Mouse (Mus musculus) heart, adult 2 months (tissue): ENCODE measurements at regions not wholly inside any gene's neighbourhood (a gene's known extent, or its start where the extent isn't known, plus 50 kb on each side); places are given as distances from the start of the nearest gene placed in this dataset.
"Not testable (repeated sequence)": the region's sequence is repeated elsewhere in the genome, so short reads cannot be mapped to it uniquely, and the experiment has no call there.

Experiments
- DNase-seq, 2 experiments: peaks; one replicate each; pipeline ENCODE4 v3.0.0; 2021
- H3K27ac ChIP-seq: fragments of 200-600 bp; 2 replicates; pipeline ENCODE4 v1.8.1; 2022
- H3K27me3 ChIP-seq: fragments of 200-500 bp; 2 replicates; pipeline ENCODE4 v1.6.1; 2012; ENCODE audit warnings: mild to moderate bottlenecking, low read length, inconsistent platforms, mixed read lengths; ENCODE audit not compliant: control insufficient read depth, insufficient read depth
- H3K36me3 ChIP-seq: fragments of 200-500 bp; 2 replicates; pipeline ENCODE4 v1.6.1; 2012; ENCODE audit warnings: low read length, inconsistent platforms; ENCODE audit not compliant: control insufficient read depth, insufficient read depth
- H3K4me1 ChIP-seq: fragments of 200-500 bp; 2 replicates; pipeline ENCODE4 v1.6.1; 2011; ENCODE audit warnings: low read length; ENCODE audit not compliant: control insufficient read depth, insufficient read depth
- H3K4me3 ChIP-seq: fragments of 200-600 bp; 2 replicates; pipeline ENCODE4 v1.8.1; 2022
- H3K79me2 ChIP-seq: fragments of 200-500 bp; replicated peaks from 2 replicates; pipeline ENCODE4 v1.6.1; 2012; ENCODE audit warnings: mild to moderate bottlenecking, inconsistent platforms, low read length, moderate library complexity, mixed read lengths; ENCODE audit not compliant: control insufficient read depth, insufficient read depth
- H3K9ac ChIP-seq: fragments of 200-500 bp; 2 replicates; pipeline ENCODE4 v1.6.1; 2012; ENCODE audit warnings: low read depth, mild to moderate bottlenecking, control low read depth, inconsistent platforms, low read length, mixed read lengths
- CTCF ChIP-seq: fragments of 200-600 bp; IDR thresholded peaks from 2 replicates; pipeline ENCODE4 v1.8.1; 2022; ENCODE audit warnings: antibody characterized with exemption, mild to moderate bottlenecking, moderate library complexity
- EP300 ChIP-seq: fragments of 200-500 bp; IDR thresholded peaks from 2 replicates; pipeline ENCODE4 v1.6.1; 2011; ENCODE audit warnings: low read depth, low read length, control low read depth; ENCODE audit not compliant: insufficient read depth
- POLR2A ChIP-seq: fragments of 200-500 bp; IDR thresholded peaks from 2 replicates; pipeline ENCODE4 v1.6.1; 2011; ENCODE audit warnings: mild to moderate bottlenecking, low read depth, low read length, control low read depth; ENCODE audit not compliant: insufficient read depth
- WGBS: fragments of 180-500 bp; shearing (Covaris S2); methylation state at CpG from one replicate; pipeline ENCODE4 v1.1.7; 2018; 5-methylcytosine and 5-hydroxymethylcytosine counted together
- intact Hi-C: fragments of 180-260 bp; cut with DNase I; formaldehyde crosslinking; loops from one replicate; pipeline ENCODE4 v1.15.1; 2025

DNA sequence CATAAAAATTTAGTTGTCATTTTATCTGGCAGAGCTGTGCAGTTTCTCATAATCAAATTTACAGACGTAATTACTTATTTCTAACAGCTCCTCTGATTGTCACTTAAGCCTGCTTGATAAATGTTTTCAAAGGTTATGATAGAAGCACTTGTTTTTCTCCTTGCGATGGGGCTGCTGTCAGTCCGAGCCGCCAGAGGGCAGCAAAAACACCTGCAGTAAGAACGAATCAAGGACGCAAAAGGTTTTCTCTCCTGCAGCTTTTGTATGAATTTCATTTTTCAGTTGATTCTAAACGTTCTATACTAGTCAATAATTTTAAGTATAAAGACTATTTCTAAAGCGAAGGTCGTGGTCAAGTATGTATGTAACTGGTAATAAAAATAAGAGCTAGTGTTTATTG is 166.1 kb downstream of the AI429214 start:
- DNase-seq = peak; percentile 4 to 39
- H3K27me3 ChIP-seq = no peaks in the 10 kb centered on the region
- H3K27ac ChIP-seq = no peak overlapping the region
- 7% methylated on average over 9 of the region's 9 CpGs for WGBS
- intact Hi-C loops = no loop called here
- H3K4me1 ChIP-seq = no peaks in the 10 kb centered on the region
- no peaks in the 10 kb centered on the region for H3K79me2 ChIP-seq
- H3K36me3 ChIP-seq = no peaks in the 10 kb centered on the region
- H3K4me3 ChIP-seq = no peak overlapping the region
- TF ChIP-seq POLR2A (no peak), CTCF (peak; percentile 85), EP300 (no peak)
- no peak overlapping the region for H3K9ac ChIP-seq

DNA sequence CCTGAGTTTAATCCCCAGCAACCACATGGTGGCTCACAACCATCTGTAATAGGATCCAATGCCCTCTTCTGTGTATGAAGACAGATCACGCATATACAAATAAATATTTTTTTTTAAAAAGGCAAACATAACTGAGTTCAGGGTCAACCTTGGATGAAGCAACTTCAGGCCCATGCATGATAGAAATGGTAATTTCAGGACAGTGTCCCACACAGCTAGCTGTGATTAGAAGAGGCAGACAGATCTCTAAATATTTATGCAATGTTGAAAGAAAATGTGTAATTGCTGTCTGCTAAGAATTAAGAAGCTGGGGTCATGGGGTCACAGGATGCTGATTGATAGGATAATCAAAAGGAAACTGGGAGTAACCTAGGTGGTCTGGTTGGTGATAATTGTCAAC is 203.5 kb downstream of the AI429214 start:
- H3K4me3 ChIP-seq = no peak overlapping the region
- TF ChIP-seq EP300 (no peak), CTCF (no peak), POLR2A (no peak)
- H3K79me2 ChIP-seq = no peaks in the 10 kb centered on the region
- no peaks in the 10 kb centered on the region for H3K36me3 ChIP-seq
- H3K9ac ChIP-seq = no peak overlapping the region
- H3K4me1 ChIP-seq = no peaks in the 10 kb centered on the region
- DNase-seq = no peak
- no peak overlapping the region for H3K27ac ChIP-seq
- intact Hi-C loops = no loop called here
- WGBS = 76% methylated on average over 1 of the region's 1 CpGs
- no peaks in the 10 kb centered on the region for H3K27me3 ChIP-seq

DNA sequence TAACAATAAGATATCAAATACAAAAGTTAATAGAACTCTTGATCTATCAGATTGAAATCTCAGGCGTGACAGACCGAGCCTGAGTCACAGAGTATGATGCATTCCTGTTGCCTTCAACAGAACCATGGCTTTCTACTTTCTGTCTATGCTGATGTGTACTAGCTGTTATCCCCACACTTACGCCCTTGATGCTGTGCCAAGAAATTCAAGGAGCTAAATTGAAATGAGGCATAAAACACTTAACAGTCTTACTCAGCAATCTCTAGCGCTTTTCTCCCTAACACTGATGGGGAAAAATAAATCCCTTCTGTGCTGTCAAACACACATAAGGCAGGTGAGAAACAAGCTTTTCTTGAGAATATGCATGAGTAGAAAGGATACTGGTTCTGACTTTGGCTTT is 222.5 kb downstream of the AI429214 start:
- H3K79me2 ChIP-seq = no peaks in the 10 kb centered on the region
- no peaks in the 10 kb centered on the region for H3K36me3 ChIP-seq
- WGBS = 61% methylated on average over 4 of the region's 4 CpGs
- no peak overlapping the region for H3K4me3 ChIP-seq
- no peak for TF ChIP-seq POLR2A
- TF ChIP-seq EP300 = no peak
- no peak for TF ChIP-seq CTCF
- H3K9ac ChIP-seq = no peak overlapping the region
- H3K27ac ChIP-seq = no peak overlapping the region
- intact Hi-C loops = no loop called here
- H3K27me3 ChIP-seq = no peaks in the 10 kb centered on the region
- H3K4me1 ChIP-seq = no peaks in the 10 kb centered on the region
- no peak for DNase-seq

DNA sequence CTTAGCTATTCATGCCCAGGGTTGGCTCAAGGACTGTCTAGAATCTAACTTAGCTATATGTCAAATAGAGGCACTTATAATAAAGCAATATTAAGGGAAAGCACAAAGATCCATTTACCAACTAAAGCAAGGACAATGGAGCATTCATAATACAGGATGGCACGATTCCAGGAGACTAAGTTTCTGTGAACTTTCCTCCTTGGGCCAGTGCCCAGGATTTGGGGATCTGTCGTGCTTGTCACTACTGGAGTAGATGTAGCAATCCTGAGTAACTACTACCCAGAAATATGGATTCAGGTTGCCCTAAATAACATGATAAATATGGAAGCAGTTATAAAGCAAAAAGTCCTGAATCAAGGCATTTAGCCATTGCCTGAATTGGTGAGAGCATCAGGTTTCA is 233.7 kb downstream of the AI429214 start:
- Histone ChIP-seq H3K9ac (no peak overlapping the region), H3K79me2 (no peaks in the 10 kb centered on the region), H3K27me3 (no peaks in the 10 kb centered on the region), H3K27ac (no peak overlapping the region), H3K4me3 (no peak overlapping the region), H3K36me3 (no peaks in the 10 kb centered on the region), H3K4me1 (no peaks in the 10 kb centered on the region)
- no peak for DNase-seq
- intact Hi-C loops = no loop called here
- TF ChIP-seq CTCF = no peak
- TF ChIP-seq POLR2A = no peak
- TF ChIP-seq EP300 = no peak
- WGBS = 35% methylated on average over 2 of the region's 2 CpGs

DNA sequence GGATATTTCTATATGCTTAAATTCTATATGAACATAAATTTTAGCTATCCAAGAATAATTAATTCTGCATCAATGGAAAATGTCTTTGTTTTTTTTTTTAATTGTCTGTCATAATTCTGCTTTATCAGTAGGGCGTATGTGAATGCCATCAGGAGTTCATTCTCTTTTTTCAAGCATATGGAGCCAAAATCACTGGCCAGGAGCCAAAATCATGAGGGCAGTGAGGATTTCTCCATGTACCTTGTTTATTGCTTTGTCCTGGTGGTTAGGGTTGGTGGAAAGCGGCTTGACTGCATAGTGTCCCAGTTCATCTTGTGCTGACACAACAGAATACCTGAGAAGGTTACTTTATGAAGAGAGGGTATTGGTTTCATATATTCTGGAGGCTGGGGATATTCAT is 243.9 kb downstream of the AI429214 start:
- Histone ChIP-seq H3K9ac (no peak overlapping the region), H3K4me3 (no peak overlapping the region), H3K27ac (no peak overlapping the region), H3K4me1 (no peaks in the 10 kb centered on the region), H3K36me3 (no peaks in the 10 kb centered on the region), H3K27me3 (no peaks in the 10 kb centered on the region), H3K79me2 (no peaks in the 10 kb centered on the region)
- 79% methylated on average over 2 of the region's 2 CpGs for WGBS
- intact Hi-C loops = no loop called here
- no peak for TF ChIP-seq POLR2A
- no peak for DNase-seq

DNA sequence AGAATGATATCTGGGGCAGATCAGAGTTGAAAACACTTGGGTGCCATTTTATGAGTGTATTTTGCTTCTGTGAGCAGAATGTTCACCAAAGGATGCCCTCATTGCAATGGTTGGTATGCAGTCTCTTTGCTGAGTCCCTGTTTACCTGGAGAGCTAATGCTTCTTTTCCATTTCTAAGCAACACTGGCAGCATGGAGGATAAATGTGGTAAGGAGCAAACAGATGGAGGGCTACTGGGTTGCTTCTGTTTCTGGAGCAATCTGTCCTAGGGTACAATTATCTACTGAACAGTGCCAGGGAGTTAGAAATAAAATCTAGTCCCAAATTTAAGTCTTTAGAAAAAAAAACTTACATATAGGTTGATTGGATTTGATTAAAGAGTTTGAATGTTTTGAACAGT is 245.9 kb downstream of the AI429214 start:
- no peak for TF ChIP-seq POLR2A
- Histone ChIP-seq H3K9ac (no peak overlapping the region), H3K27me3 (no peaks in the 10 kb centered on the region), H3K36me3 (no peaks in the 10 kb centered on the region), H3K27ac (no peak overlapping the region), H3K4me1 (no peaks in the 10 kb centered on the region), H3K79me2 (no peaks in the 10 kb centered on the region), H3K4me3 (no peak overlapping the region)
- DNase-seq = no peak
- intact Hi-C loops = no loop called here

DNA sequence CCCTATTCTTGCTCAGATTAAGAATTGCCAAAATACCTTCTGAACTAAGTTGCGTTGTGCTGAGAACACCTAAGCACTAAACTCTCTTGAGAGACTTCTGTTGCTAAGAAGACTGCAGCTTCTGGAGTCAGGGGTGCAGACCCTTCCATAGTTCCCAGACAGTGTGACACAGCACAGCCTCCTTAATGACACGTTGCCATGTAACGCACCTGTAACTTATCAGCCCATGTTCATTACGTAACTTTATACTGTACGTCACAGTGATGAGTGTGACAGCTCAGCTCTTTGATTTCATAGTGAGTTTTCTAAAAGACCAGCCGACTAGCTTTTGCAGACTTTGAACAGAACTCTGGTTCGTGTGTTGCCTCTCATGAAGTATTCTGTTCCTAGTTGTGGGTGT is 257.8 kb downstream of the AI429214 start:
- H3K36me3 ChIP-seq, intact Hi-C loops, DNase-seq, H3K4me3 ChIP-seq, H3K27ac ChIP-seq, H3K79me2 ChIP-seq, H3K27me3 ChIP-seq, H3K9ac ChIP-seq, H3K4me1 ChIP-seq: not testable (repeated sequence)
- 77% methylated on average over 7 of the region's 7 CpGs for whole genome bisulfite sequencing
